Mouse (Mus musculus): ENCODE measurements around the gene Phactr1.
A peak's percentile ranks its signal among the peaks of the same experiment; 100 is the strongest.
"Not testable (repeated sequence)": the region's sequence is repeated elsewhere in the genome, so short reads cannot be mapped to it uniquely, and the experiment has no call there.

Phactr1 gene

GRCm38 (mm10) chr13:42921769-42922450, 241.5 kb downstream of the Phactr1 start:
- no peak for DNase-seq (ENCODE audit: low read depth, low spot score)

DNA sequence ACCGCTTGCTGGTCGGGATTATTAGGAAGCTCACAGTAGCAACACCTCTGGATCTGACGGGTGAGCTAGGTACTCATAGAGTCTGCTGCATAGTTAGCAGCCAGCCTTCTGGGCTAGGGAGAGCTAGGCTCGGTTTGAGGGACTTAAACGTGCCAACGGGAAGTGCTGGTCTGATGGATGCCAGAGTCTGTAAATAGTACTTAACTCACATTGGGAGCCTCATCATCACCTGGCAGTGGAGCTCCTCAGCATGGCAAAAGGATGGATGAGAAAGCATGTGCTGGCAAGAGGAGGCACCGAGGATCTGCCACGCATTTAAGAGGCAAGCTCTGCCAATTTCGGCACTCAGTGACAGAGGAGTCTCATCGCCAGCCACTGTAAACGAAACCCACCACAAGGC, 247.4 kb downstream of the Phactr1 start:
- DNase-seq (ENCODE audit: low read depth, low spot score): no peak

DNA sequence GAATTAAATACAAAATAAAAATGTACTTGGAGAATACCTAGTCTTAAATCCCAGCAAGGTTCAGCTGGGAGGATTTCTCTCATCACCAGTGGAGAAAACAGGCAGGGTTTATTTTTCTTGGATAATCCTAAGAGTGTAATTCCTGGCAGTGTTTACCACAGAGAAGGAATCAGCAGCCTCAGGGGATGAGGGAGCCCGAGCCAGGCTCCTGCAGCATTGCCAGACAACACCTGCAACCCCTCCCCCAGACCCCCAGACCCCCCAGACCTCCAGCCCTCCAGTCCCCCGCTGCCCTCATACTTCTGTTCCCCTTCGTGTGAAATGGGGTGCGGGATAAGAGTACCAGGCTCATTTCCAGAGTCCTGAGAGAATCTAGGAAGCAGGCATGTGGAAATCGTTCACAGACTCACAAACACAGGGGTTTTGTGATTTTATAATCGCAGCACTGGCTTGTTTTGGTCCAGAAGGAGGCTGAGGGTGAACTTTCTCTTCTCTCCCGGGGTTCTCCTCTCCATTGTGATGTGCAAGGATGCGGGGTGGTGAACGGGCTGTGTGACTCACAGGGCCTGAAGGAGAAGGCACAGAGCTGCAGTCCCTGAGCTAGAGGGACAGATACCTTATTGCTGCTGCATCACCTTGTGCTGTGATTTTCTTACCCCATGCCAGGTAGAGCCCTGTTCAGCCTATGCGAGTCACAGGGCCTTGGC, 249.3 kb downstream of the Phactr1 start:
- no peak for DNase-seq (ENCODE audit: low read depth, low spot score)

GRCm38 (mm10) chr13:42932046-42932445, 251.6 kb downstream of the Phactr1 start:
- no peak for DNase-seq (ENCODE audit: low read depth, low spot score)

DNA sequence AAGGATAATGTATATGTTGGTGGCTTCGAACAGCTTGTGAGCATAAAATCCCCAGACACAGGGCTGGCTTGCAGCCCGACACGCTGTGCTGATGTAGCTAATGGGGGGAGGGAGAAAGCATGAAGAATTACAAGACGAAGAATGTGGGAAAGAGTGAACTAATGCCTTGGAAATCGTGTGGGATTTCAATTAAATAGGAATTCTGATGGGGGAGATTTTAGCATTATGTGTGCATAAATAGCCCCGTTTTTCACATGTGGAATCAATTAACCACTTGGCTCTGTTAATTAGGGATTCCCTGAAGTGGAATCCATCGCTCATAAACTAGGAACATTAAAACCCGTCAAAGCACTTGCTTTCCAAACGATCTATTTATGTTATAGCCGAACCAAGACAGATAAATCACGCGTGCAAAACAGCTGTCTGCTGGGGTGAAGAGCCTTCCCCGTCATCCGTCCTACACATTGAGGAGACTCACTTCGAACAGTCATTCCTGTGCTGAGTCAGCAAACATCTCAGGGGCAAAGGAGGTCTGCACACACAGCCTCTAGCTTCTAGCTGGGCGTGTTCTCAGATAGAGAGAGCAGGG, 254.2 kb downstream of the Phactr1 start:
- no peak for DNase-seq (ENCODE audit: low read depth, low spot score)

DNA sequence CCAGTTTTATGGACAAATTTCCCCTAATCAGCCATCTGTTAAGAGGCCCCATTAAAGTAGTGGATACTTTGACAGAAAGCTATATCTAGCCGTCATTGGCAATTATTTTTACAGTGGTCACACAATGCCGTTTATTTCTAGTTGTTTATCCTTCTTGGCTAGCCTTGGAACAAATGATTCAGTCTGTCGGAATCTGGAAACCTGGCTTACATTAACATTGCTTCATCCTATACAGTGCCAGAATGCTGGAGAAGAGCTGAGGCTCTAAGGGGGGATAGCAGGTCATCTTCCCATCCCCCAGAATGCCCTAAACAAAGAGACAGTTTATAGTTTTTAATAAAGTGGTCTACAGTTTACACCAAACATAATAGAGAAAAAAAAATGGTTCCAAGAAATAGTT, 257.4 kb downstream of the Phactr1 start:
- no peak for DNase-seq (ENCODE audit: low read depth, low spot score)

DNA sequence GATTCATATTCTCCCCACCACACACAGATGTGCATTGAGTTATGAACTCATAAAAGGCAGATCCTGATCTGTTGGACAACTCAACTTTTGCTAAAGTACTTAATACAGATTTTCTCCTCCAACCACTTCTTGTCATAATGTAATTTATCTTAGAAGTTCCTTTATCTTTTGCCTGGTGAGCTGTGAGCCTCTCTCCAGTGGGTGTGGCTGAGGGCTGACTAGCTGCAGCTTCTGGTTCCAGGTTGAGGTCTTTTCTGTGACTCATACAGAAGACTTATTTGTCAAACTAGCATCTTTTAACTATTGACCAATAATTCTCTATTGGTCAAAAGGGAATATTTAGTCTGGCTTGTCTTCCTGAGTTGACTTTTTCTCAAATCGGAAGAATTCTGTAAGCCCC, 257.9 kb downstream of the Phactr1 start:
- no peak for DNase-seq (ENCODE audit: low read depth, low spot score)

DNA sequence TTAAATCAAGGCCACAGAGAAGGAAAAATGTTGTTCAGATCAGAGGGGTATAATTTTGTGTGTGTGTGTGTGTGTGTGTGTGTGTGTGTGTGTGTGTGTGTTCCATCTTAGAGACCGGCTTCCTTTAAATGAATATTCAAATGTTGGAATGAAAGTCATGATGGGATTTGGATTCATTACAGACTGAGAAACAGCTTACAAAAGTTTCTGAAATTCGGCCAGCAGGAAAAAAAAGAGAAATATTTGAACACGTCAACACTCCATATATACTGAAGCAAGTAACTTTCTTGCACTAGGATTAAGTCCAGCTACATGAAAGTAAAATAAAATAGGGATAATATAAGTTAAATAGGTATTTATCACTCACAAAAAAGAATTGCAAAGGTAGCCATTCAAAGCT, 259.8 kb downstream of the Phactr1 start:
- DNase-seq (ENCODE audit: low read depth, low spot score): no peak

DNA sequence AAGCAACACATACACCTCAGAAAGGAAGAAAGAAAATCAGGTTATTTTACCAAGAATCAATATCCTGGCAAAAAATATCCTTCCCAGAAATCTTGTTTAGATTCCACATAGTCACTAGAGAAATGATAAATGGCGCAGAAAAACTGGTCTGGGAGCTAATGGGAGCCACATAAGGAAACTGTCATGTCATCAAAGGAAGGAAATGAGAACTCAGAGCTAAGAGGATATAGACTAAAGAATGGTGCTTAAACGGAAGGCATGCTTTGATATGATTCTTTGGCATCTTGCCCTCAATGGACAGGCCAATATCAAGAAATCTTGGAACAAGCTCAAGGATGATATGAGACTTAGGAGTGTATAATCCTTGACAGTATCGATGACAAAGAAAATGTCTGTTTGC, 263.7 kb downstream of the Phactr1 start:
- no peak for DNase-seq (ENCODE audit: low read depth, low spot score)

- DNase-seq (ENCODE audit: low read depth, low spot score): not testable (repeated sequence)
Measured at GRCm38 (mm10) chr13:42945201-42945600, 264.8 kb downstream of the Phactr1 start.

GRCm38 (mm10) chr13:42948717-42949265, 268.4 kb downstream of the Phactr1 start:
- no peak for DNase-seq (ENCODE audit: low read depth, low spot score)

DNA sequence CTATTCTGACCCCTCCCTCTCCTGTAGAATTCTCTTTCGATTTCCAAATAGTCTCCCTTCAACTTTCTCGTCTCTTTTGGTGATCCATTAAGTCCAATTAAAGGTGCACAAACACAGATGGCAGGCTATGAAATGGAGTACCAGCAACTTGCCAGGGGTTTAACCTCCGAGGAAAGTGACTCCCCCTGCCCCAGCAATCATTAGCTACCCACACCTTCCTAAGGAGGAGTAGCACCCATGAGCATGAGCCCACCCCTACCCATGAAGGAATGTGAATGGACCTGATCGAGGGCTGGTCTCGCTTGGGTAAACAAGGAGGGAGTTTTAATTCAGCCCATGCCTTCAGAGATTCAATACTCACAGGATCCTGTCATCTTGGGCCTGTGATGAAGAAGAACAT, 268.9 kb downstream of the Phactr1 start:
- DNase-seq (ENCODE audit: low read depth, low spot score): no peak

- no peak for DNase-seq (ENCODE audit: low read depth, low spot score)
Measured at GRCm38 (mm10) chr13:42950056-42950455, 269.6 kb downstream of the Phactr1 start.

- DNase-seq (ENCODE audit: low read depth, low spot score): no peak
Measured at GRCm38 (mm10) chr13:42952037-42952721, 271.8 kb downstream of the Phactr1 start.

DNA sequence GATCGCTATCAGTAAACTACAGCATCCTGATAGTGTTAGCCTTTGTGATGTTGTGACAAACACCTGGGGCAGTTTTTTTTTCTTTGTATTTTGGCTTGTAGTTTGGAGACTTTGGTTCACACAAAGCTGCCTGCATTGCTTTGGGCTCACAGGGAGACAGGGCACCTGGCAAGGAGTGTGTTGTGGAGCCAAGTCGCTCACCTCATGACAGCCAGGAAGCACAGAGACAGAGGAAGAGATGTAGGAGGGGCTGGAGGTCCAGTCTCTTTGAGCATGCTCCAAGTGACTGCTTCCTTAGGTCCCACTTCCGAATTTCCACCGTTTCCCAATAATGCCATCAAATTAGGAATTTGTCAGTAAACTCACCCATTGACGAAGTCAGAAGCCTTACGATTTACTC, 272.6 kb downstream of the Phactr1 start:
- DNase-seq (ENCODE audit: low read depth, low spot score): no peak

DNA sequence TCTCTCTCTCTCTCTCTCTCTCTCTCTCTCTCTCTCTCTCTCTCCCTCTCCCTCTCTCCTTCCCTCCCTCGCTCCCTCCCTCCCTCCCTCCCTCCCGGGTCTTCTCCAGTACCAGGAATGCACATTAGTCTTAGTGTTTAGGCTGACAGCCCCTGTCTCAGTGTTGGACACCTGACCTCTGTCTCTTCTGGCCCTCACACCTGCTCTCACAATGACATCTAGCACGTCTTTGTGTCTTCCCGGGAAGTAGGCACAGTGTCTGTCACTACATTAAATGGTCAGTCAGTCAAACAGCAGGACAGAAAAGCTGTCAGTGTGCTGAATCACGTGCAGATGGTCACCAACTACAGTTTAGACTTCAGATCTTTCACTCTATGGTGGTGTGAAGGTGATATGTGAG, 273.7 kb downstream of the Phactr1 start:
- no peak for DNase-seq (ENCODE audit: low read depth, low spot score)

- DNase-seq (ENCODE audit: low read depth, low spot score): no peak
Measured at GRCm38 (mm10) chr13:42956327-42956726, 275.9 kb downstream of the Phactr1 start.

GRCm38 (mm10) chr13:42957856-42958255, 277.4 kb downstream of the Phactr1 start:
- DNase-seq (ENCODE audit: low read depth, low spot score): peak; percentile 38

DNA sequence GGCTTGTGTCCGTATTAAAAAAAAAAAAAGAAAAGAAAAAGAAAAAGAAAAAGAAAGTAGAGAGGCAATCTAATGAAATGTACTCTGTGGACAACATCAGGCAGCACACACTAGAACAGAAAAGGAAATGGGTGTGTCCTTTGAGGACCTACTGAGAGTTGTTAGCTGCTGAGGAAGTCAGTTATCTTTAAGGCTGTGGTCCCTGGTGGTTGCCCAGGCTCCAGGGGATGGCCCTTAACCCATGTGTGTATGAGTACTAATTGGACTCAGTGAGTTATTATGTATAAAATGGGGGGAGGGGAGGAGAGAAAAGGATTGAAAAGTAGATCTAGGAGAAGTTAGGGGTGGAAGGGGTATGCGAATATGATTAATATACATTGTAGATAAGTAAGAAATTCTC, 278.4 kb downstream of the Phactr1 start:
- DNase-seq (ENCODE audit: low read depth, low spot score): no peak

DNA sequence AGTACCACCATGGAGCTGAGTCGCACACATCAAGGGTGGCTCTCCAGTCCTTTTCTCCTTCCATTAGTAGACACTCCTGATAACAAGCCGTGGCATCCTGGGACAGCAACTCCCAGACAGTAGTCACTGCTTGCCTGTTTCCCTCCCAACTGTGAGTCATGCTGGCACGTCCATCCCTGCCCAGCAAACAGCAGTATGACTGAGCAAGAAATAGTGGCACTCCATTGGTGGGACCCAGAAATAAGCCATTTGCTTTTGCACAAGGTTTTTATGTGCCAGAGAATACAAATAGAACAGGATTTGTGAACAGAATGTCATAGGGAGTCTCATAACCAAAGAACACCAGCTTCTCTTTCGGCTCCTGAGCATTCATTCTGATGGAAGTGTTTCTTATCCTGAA, 281.1 kb downstream of the Phactr1 start:
- no peak for DNase-seq (ENCODE audit: low read depth, low spot score)

- no peak for DNase-seq (ENCODE audit: low read depth, low spot score)
Measured at GRCm38 (mm10) chr13:42968537-42968936, 288.1 kb downstream of the Phactr1 start.

DNA sequence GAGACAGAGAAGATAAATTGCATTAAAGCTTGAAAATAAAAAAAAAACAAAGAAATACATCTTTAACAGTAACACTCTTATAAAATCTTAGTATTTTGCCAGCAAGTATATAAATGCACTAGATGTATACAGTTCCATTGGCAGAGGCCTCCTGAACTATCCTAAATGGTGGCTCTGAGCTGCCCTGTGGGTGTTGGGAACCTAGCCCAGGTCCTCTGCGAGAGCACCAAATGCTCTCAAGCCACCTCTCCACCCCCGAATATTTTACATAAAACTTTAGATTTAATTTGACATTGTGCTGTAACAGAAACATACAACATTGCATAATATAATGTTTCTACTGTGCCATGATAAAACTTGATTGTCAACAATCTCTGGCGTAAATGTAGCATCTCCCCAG, 293.1 kb downstream of the Phactr1 start:
- DNase-seq (ENCODE audit: low read depth, low spot score): no peak

Measured in ES-CJ7 (cell line).